Mouse (Mus musculus): ENCODE data around the gene Grin2d. TPM values are rescaled to one million over a fixed set of nuclear protein-coding genes. Genes with fewer than 3 reads are reported as not detected.
A peak's percentile ranks its signal among the peaks of the same experiment; 100 is the strongest.
"Not testable (repeated sequence)": the region's sequence is repeated elsewhere in the genome, so short reads cannot be mapped to it uniquely, and the experiment has no call there.

Gene Grin2d
- polyA plus RNA-seq (2012; fragmentation: generic; extraction: Trizol), result 1.1 TPM
- long read RNA-seq, experiment 1, partial matches to known transcripts, result 1 of 2 reads
- long read RNA-seq, experiment 1, other reads (novel, unspliced or antisense), result 1 of 2 reads
- long read RNA-seq, experiment 2, partial matches to known transcripts, result 2 of 4 reads
- long read RNA-seq, experiment 2, other reads (novel, unspliced or antisense), result 2 of 4 reads

GRCm38 (mm10) chr7:45878278-45878677, at the start of gene Grin2d:
Gene Grin2d (minus strand): TSS chr7:45878378.
- Histone ChIP-seq H3K79me3 (ENCODE audit: low read depth) (peaks cover 18% of the 10 kb centered on the region), H3K36me3 (ENCODE audit: control insufficient read depth, insufficient read depth) (peaks cover 64% of the 10 kb centered on the region), H3K79me2 (ENCODE audit: control insufficient read depth, insufficient read depth) (peaks cover 34% of the 10 kb centered on the region)
- H3K4me3 ChIP-seq (ENCODE audit: insufficient read depth, poor library complexity, severe bottlenecking); H3ac ChIP-seq (ENCODE audit: control insufficient read depth, insufficient read length, low read depth); H3K27me3 ChIP-seq (ENCODE audit: control insufficient read depth, insufficient read depth, insufficient read length): not testable (repeated sequence)

- no peak overlapping the region for H3K4me3 ChIP-seq (ENCODE audit: insufficient read depth, poor library complexity, severe bottlenecking)
- peaks cover 28% of the 10 kb centered on the region for H3K36me3 ChIP-seq (ENCODE audit: control insufficient read depth, insufficient read depth)
- H3K79me2 ChIP-seq (ENCODE audit: control insufficient read depth, insufficient read depth), result peaks cover 27% of the 10 kb centered on the region
- H3K27me3 ChIP-seq (ENCODE audit: control insufficient read depth, insufficient read depth, insufficient read length), result no peaks in the 10 kb centered on the region
- H3ac ChIP-seq (ENCODE audit: control insufficient read depth, insufficient read length, low read depth), result no peak overlapping the region
- peaks cover 15% of the 10 kb centered on the region for H3K79me3 ChIP-seq (ENCODE audit: low read depth)
- TF ChIP-seq USF1 (IDR thresholded peaks at IDR 0.05; ENCODE audit: low read depth) (no peak), MYOD1 (IDR thresholded peaks at IDR 0.05; ENCODE audit: control insufficient read depth, insufficient read length, low read depth) (no peak), FOSL1 (IDR thresholded peaks at IDR 0.05; ENCODE audit: insufficient read depth, low read length, poor library complexity, severe bottlenecking) (no peak), CEBPB (IDR thresholded peaks at IDR 0.05; ENCODE audit: low read depth) (no peak), CTCF (IDR thresholded peaks at IDR 0.05; ENCODE audit: control insufficient read depth, insufficient read depth, insufficient read length) (no peak), MAX (IDR thresholded peaks at IDR 0.05) (no peak), MYOG (IDR thresholded peaks at IDR 0.05; ENCODE audit: control insufficient read depth, extremely low read depth, insufficient read length) (no peak)
Measured at GRCm38 (mm10) chr7:45924429-45924816, 46.2 kb upstream of the Grin2d start.

- no peak for TF ChIP-seq FOSL1 (IDR thresholded peaks at IDR 0.05; ENCODE audit: insufficient read depth, low read length, poor library complexity, severe bottlenecking)
- no peak for TF ChIP-seq CEBPB (IDR thresholded peaks at IDR 0.05; ENCODE audit: low read depth)
- H3K27me3 ChIP-seq (ENCODE audit: control insufficient read depth, insufficient read depth, insufficient read length), result no peaks in the 10 kb centered on the region
Measured at GRCm38 (mm10) chr7:45923762-45924428, 45.7 kb upstream of the Grin2d start, which contains the start of gene Ccdc114. Gene Ccdc114 (plus strand): TSS chr7:45924072.

GRCm38 (mm10) chr7:45922928-45923761, 45.0 kb upstream of the Grin2d start:
- H3K36me3 ChIP-seq (ENCODE audit: control insufficient read depth, insufficient read depth), result peaks cover 30% of the 10 kb centered on the region
- H3K4me3 ChIP-seq (ENCODE audit: insufficient read depth, poor library complexity, severe bottlenecking), result no peak overlapping the region
- no peak overlapping the region for H3ac ChIP-seq (ENCODE audit: control insufficient read depth, insufficient read length, low read depth)
- peaks cover 37% of the 10 kb centered on the region for H3K79me2 ChIP-seq (ENCODE audit: control insufficient read depth, insufficient read depth)
- peak; percentile 75 for TF ChIP-seq USF1 (IDR thresholded peaks at IDR 0.05; ENCODE audit: low read depth)
- peak; percentile 94 for TF ChIP-seq MAX (IDR thresholded peaks at IDR 0.05)
- no peak for TF ChIP-seq FOSL1 (IDR thresholded peaks at IDR 0.05; ENCODE audit: insufficient read depth, low read length, poor library complexity, severe bottlenecking)
- no peaks in the 10 kb centered on the region for H3K27me3 ChIP-seq (ENCODE audit: control insufficient read depth, insufficient read depth, insufficient read length)
- peaks cover 16% of the 10 kb centered on the region for H3K79me3 ChIP-seq (ENCODE audit: low read depth)

More at GRCm38 (mm10) chr7:45923762-45924428, 45.7 kb upstream of the Grin2d start, which contains the start of gene Ccdc114:
- no peak within 1 kb of the TSS for H3K4me3 ChIP-seq (ENCODE audit: insufficient read depth, poor library complexity, severe bottlenecking)
- peaks cover 33% of the 10 kb centered on the region for H3K79me2 ChIP-seq (ENCODE audit: control insufficient read depth, insufficient read depth)
- H3K79me3 ChIP-seq (ENCODE audit: low read depth), result peaks cover 16% of the 10 kb centered on the region
- H3ac ChIP-seq (ENCODE audit: control insufficient read depth, insufficient read length, low read depth), result no peak within 1 kb of the TSS
- peaks cover 28% of the 10 kb centered on the region for H3K36me3 ChIP-seq (ENCODE audit: control insufficient read depth, insufficient read depth)

- H3K27me3 ChIP-seq (ENCODE audit: control insufficient read depth, insufficient read depth, insufficient read length), result no peaks in the 10 kb centered on the region
- H3K79me2 ChIP-seq (ENCODE audit: control insufficient read depth, insufficient read depth), result peaks cover 46% of the 10 kb centered on the region
- no peak overlapping the region for H3K4me3 ChIP-seq (ENCODE audit: insufficient read depth, poor library complexity, severe bottlenecking)
- H3K79me3 ChIP-seq (ENCODE audit: low read depth), result peaks cover 16% of the 10 kb centered on the region
- peaks cover 29% of the 10 kb centered on the region for H3K36me3 ChIP-seq (ENCODE audit: control insufficient read depth, insufficient read depth)
- no peak for TF ChIP-seq CTCF (IDR thresholded peaks at IDR 0.05; ENCODE audit: control insufficient read depth, insufficient read depth, insufficient read length)
- H3ac ChIP-seq (ENCODE audit: control insufficient read depth, insufficient read length, low read depth), result no peak overlapping the region
Measured at GRCm38 (mm10) chr7:45921950-45922600, 43.9 kb upstream of the Grin2d start.

- TF ChIP-seq USF1 (IDR thresholded peaks at IDR 0.05; ENCODE audit: low read depth), result no peak
- TF ChIP-seq MYOD1 (IDR thresholded peaks at IDR 0.05; ENCODE audit: control insufficient read depth, insufficient read length, low read depth), result no peak
- H3K79me3 ChIP-seq (ENCODE audit: low read depth), result peaks cover 16% of the 10 kb centered on the region
- H3ac ChIP-seq (ENCODE audit: control insufficient read depth, insufficient read length, low read depth), result peak within 1 kb of the TSS; percentile 79
- H3K27me3 ChIP-seq (ENCODE audit: control insufficient read depth, insufficient read depth, insufficient read length), result no peaks in the 10 kb centered on the region
- H3K79me2 ChIP-seq (ENCODE audit: control insufficient read depth, insufficient read depth), result peaks cover 46% of the 10 kb centered on the region
- H3K36me3 ChIP-seq (ENCODE audit: control insufficient read depth, insufficient read depth), result peaks cover 23% of the 10 kb centered on the region
- H3K4me3 ChIP-seq (ENCODE audit: insufficient read depth, poor library complexity, severe bottlenecking), result peak within 1 kb of the TSS; percentile 63
Measured at GRCm38 (mm10) chr7:45921242-45921621, 43.1 kb upstream of the Grin2d start, which contains the start of gene Emp3. Gene Emp3 (minus strand): TSS chr7:45921404.

Data from C2C12 (cell line).